ENCODE assay signal across 11 mouse cellular contexts in the genomic region with DNA sequence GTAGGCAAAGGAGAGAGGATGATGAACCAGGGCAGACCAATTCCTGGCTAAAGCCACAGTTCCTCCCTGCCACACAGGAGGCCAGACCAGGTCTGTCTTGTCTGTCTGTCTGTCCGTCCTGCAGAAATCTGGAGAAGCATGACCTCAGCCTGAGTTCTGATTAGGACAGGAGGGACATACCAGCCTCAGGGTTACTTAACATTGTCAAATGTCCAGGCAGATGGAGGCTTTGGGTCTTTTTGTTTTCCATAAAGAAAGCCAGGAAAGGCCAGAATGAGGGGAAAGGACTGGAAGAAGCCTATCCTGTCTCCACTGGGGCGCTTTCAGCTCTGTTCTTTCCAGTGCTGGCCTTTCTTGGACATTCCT. TPM values are rescaled to one million over a fixed set of nuclear protein-coding genes. Genes with fewer than 3 reads are reported as not detected.
DNase-seq lines count a peak whose midpoint lies in the region; ATAC-seq and TF ChIP-seq lines count a peak whose summit lies in the region.
"Had no signal": no experiment of that assay in that cellular context is flagged by ENCODE, and none has a peak within 500 bp of the region (broad histone marks: within the 10 kb centered on the region; RNA-seq: fewer than 3 reads in every experiment).

No protein-coding gene starts in this region.

- H3K4me1 ChIP-seq in lung, embryonic 14.5 days (ENCODE audit: insufficient read depth), result peaks cover 7% of the 10 kb centered on the region
- peaks cover 33% of the 10 kb centered on the region for H3K4me1 ChIP-seq in forebrain, embryonic 16.5 days (replicated peaks; ENCODE audit: control insufficient read depth, insufficient read depth, low read length)
- H3K4me1 ChIP-seq in limb, embryonic 15.5 days, result peaks cover 53% of the 10 kb centered on the region
- peaks cover 31% of the 10 kb centered on the region for H3K4me1 ChIP-seq in small intestine, adult 2 months (ENCODE audit: control insufficient read depth, insufficient read depth, insufficient read length, low read length)

- peaks cover 33% of the 10 kb centered on the region for H3K27me3 ChIP-seq in lung, embryonic 14.5 days (ENCODE audit: insufficient read depth, low read length)
- H3K27me3 ChIP-seq in forebrain, embryonic 16.5 days (replicated peaks; ENCODE audit: control insufficient read depth, insufficient read depth, low read length), result peaks cover 34% of the 10 kb centered on the region
- peaks cover 62% of the 10 kb centered on the region for H3K27me3 ChIP-seq in limb, embryonic 15.5 days
- no peaks in the 10 kb centered on the region for H3K27me3 ChIP-seq in small intestine, adult 2 months (ENCODE audit: control insufficient read depth, insufficient read depth, low read length)
- H3K27me3 ChIP-seq: Patski had no signal

- H3K9ac ChIP-seq in lung, embryonic 14.5 days, result peak overlapping the region; percentile 70
- H3K9ac ChIP-seq in forebrain, embryonic 16.5 days (replicated peaks; ENCODE audit: low read depth, low read length), result peak overlapping the region; percentile 80; the same call in 1 of the 2 replicates
- H3K9ac ChIP-seq in limb, embryonic 15.5 days, result no peak overlapping the region; the same call in 1 of the 2 replicates

- H3K9me3 ChIP-seq in lung, embryonic 14.5 days (ENCODE audit: low read depth, low read length), result no peaks in the 10 kb centered on the region
- no peaks in the 10 kb centered on the region for H3K9me3 ChIP-seq in forebrain, embryonic 16.5 days (ENCODE audit: control insufficient read depth, low read length)
- no peaks in the 10 kb centered on the region for H3K9me3 ChIP-seq in limb, embryonic 15.5 days

- no peak for DNase-seq in lung, embryonic 14.5 days
- DNase-seq in lung, postnatal 25 days (ENCODE audit: low spot score), result no peak
- DNase-seq in spleen, postnatal 14 days (ENCODE audit: low spot score in 2 of 2), result no peak
- DNase-seq in gastrocnemius, adult 8-10 months (ENCODE audit: low spot score in 2 of 2), result no peak
- no peak for DNase-seq in right cerebral cortex, postnatal 10 days (ENCODE audit: low spot score in 2 of 2)
- DNase-seq: kidney, adult 11 months; thymus, postnatal 36 days had no signal

- peaks cover 30% of the 10 kb centered on the region for H3K36me3 ChIP-seq in lung, embryonic 14.5 days (ENCODE audit: insufficient read depth)
- H3K36me3 ChIP-seq in forebrain, embryonic 16.5 days (ENCODE audit: control insufficient read depth, insufficient read depth), result peaks cover 6% of the 10 kb centered on the region; the same call in 1 of the 2 replicates
- H3K36me3 ChIP-seq in limb, embryonic 15.5 days, result peaks cover 17% of the 10 kb centered on the region; the same call in 1 of the 2 replicates
- peaks cover 20% of the 10 kb centered on the region for H3K36me3 ChIP-seq in small intestine, adult 2 months (ENCODE audit: control insufficient read depth, insufficient read depth, low read length)

- peak overlapping the region; percentile 99 for H3K4me2 ChIP-seq in lung, embryonic 14.5 days
- peak overlapping the region; percentile 96 for H3K4me2 ChIP-seq in forebrain, embryonic 16.5 days (ENCODE audit: low read length)
- peak overlapping the region; percentile 97 for H3K4me2 ChIP-seq in limb, embryonic 15.5 days

- no peak for TF ChIP-seq CTCF in lung, embryonic 14.5 days (IDR thresholded peaks at IDR 0.05; ENCODE audit: low read depth)
- no peak for TF ChIP-seq CTCF in small intestine, adult 2 months (IDR thresholded peaks at IDR 0.05; ENCODE audit: extremely low read depth, insufficient read length, insufficient replicate concordance, low read depth, low read length)

- WGBS in lung, embryonic 14.5 days, result 32% methylated on average over 2 of the region's 2 CpGs
- 24% methylated on average over 2 of the region's 2 CpGs for WGBS in forebrain, embryonic 16.5 days
- 51% methylated on average over 2 of the region's 2 CpGs for WGBS in limb, embryonic 15.5 days
- 70% methylated on average over 2 of the region's 2 CpGs for WGBS in small intestine, adult 2 months

- H3K4me3 ChIP-seq in lung, embryonic 14.5 days (ENCODE audit: low read depth, low read length), result peak overlapping the region; percentile 72
- peak overlapping the region; percentile 82 for H3K4me3 ChIP-seq in forebrain, embryonic 16.5 days (replicated peaks; ENCODE audit: low read length)
- H3K4me3 ChIP-seq in limb, embryonic 15.5 days, result peak overlapping the region; percentile 60
- peak overlapping the region; percentile 77 for H3K4me3 ChIP-seq in small intestine, adult 2 months (ENCODE audit: low read depth, low read length)

- H3K27ac ChIP-seq in lung, embryonic 14.5 days (ENCODE audit: low read depth), result peak overlapping the region; percentile 61
- H3K27ac ChIP-seq in forebrain, embryonic 16.5 days (ENCODE audit: low read length), result no peak overlapping the region
- no peak overlapping the region for H3K27ac ChIP-seq in limb, embryonic 15.5 days
- H3K27ac ChIP-seq in small intestine, adult 2 months (ENCODE audit: insufficient read depth, low read depth, low read length), result peak overlapping the region; percentile 24; the same call in 1 of the 2 replicates

- TF ChIP-seq POLR2A in small intestine, adult 2 months (IDR thresholded peaks at IDR 0.05; ENCODE audit: low read depth, low read length), result no peak

- no peak for ATAC-seq in lung, embryonic 14.5 days (ENCODE audit: insufficient read depth)
- ATAC-seq in forebrain, embryonic 16.5 days, result no peak
- ATAC-seq in limb, embryonic 15.5 days (ENCODE audit: insufficient number of reproducible peaks, low FRiP score, low TSS enrichment, low read depth), result no peak
- ATAC-seq: Patski had no signal

RNA-seq across cellular contexts. Expression of a gene that starts 1.8 kb away (rescaled TPM):
- polyA plus RNA-seq in lung, embryonic 14.5 days (2014; fragmentation: Nextera tagmentation; extraction: Ambion mirVana), result 35.8 TPM in 2 replicates
- polyA plus RNA-seq in forebrain, embryonic 16.5 days (2015; fragmentation: Nextera tagmentation; extraction: Ambion mirVana), result 40.8 and 45.6 TPM in 2 replicates
- polyA plus RNA-seq in limb, embryonic 15.5 days (2015; fragmentation: Nextera tagmentation; extraction: Ambion mirVana), result 17.6 and 20.4 TPM in 2 replicates
- 112 and 152 TPM in 2 replicates for polyA plus RNA-seq in small intestine, adult 2 months (2012; rRNA removed)
- total RNA-seq in gastrocnemius, adult 8-10 months (2022), result 1 to 10 TPM; 1.5 to 2.5 (median 1.9) TPM

RNA-seq across cellular contexts. Expression of a gene that starts 6.8 kb away (rescaled TPM):
- not detected in 2 replicates for polyA plus RNA-seq in lung, embryonic 14.5 days (2014; fragmentation: Nextera tagmentation; extraction: Ambion mirVana)
- polyA plus RNA-seq in forebrain, embryonic 16.5 days (2015; fragmentation: Nextera tagmentation; extraction: Ambion mirVana), result 0.41 and 1.0 TPM in 2 replicates
- 50.2 and 50.5 TPM in 2 replicates for polyA plus RNA-seq in limb, embryonic 15.5 days (2015; fragmentation: Nextera tagmentation; extraction: Ambion mirVana)
- 1.5 and 2.9 TPM in 2 replicates for polyA plus RNA-seq in small intestine, adult 2 months (2012; rRNA removed)
- total RNA-seq in gastrocnemius, adult 8-10 months (2022), result not detected
- polyA plus RNA-seq: Patski had no signal

RNA-seq across cellular contexts. Expression of a gene that starts 12.7 kb away (rescaled TPM):
- polyA plus RNA-seq in lung, embryonic 14.5 days (2014; fragmentation: Nextera tagmentation; extraction: Ambion mirVana), result 68.4 and 79.0 TPM in 2 replicates
- polyA plus RNA-seq in forebrain, embryonic 16.5 days (2015; fragmentation: Nextera tagmentation; extraction: Ambion mirVana), result 22.3 and 25.0 TPM in 2 replicates
- 45.6 and 49.5 TPM in 2 replicates for polyA plus RNA-seq in limb, embryonic 15.5 days (2015; fragmentation: Nextera tagmentation; extraction: Ambion mirVana)
- polyA plus RNA-seq in small intestine, adult 2 months (2012; rRNA removed), result 25.0 and 42.3 TPM in 2 replicates
- total RNA-seq in gastrocnemius, adult 8-10 months (2022), result under 1 TPM; 0.17 to 0.65 (median 0.40) TPM

RNA-seq across cellular contexts. Expression of a gene that starts 16.2 kb away (rescaled TPM):
- polyA plus RNA-seq in lung, embryonic 14.5 days (2014; fragmentation: Nextera tagmentation; extraction: Ambion mirVana), result 0.17 TPM in 1 of 2 replicates, not detected in the other
- not detected in 2 replicates for polyA plus RNA-seq in forebrain, embryonic 16.5 days (2015; fragmentation: Nextera tagmentation; extraction: Ambion mirVana)
- polyA plus RNA-seq in limb, embryonic 15.5 days (2015; fragmentation: Nextera tagmentation; extraction: Ambion mirVana), result 2.2 and 2.9 TPM in 2 replicates
- polyA plus RNA-seq in small intestine, adult 2 months (2012; rRNA removed), result not detected in 2 replicates
- not detected for total RNA-seq in gastrocnemius, adult 8-10 months (2022)
- polyA plus RNA-seq: Patski had no signal

RNA-seq across cellular contexts. Expression of a gene that starts 32.6 kb away (rescaled TPM):
- polyA plus RNA-seq in lung, embryonic 14.5 days (2014; fragmentation: Nextera tagmentation; extraction: Ambion mirVana), result 64.9 and 73.4 TPM in 2 replicates
- 151 and 156 TPM in 2 replicates for polyA plus RNA-seq in forebrain, embryonic 16.5 days (2015; fragmentation: Nextera tagmentation; extraction: Ambion mirVana)
- 65.7 and 69.8 TPM in 2 replicates for polyA plus RNA-seq in limb, embryonic 15.5 days (2015; fragmentation: Nextera tagmentation; extraction: Ambion mirVana)
- 16.5 and 34.1 TPM in 2 replicates for polyA plus RNA-seq in small intestine, adult 2 months (2012; rRNA removed)
- 10 to 100 TPM; 48.7 to 63.8 (median 54.3) TPM for total RNA-seq in gastrocnemius, adult 8-10 months (2022)

Comparison
In these comparisons a context has a peak if more than half of its experiments do, and no peak if none do; other contexts are left out.
1. H3K27ac ChIP-seq: peak in lung, embryonic 14.5 days (single experiment) and small intestine, adult 2 months (single experiment); none in forebrain, embryonic 16.5 days (single experiment) and limb, embryonic 15.5 days (single experiment).
2. RNA of a gene that starts 6.8 kb away (polyA plus RNA-seq): 50.2 to 50.5 TPM in limb, embryonic 15.5 days; 1.5 to 2.9 TPM in small intestine, adult 2 months, 0.41 to 1.0 TPM in forebrain, embryonic 16.5 days and not detected in lung, embryonic 14.5 days; every median in the first group is over 10 times any median in the second.
3. Peak in every context shown above with its lines, with median percentiles within 50 percentile points of each other: H3K4me2 ChIP-seq and H3K4me3 ChIP-seq.